Mouse (Mus musculus) heart, adult 2 months (tissue): Measurements from ENCODE around the gene Ten1. TPM values are rescaled to one million over a fixed set of nuclear protein-coding genes. Genes with fewer than 3 reads are reported as not detected.

Experiments
- DNase-seq, 2 experiments: peaks; one replicate each; pipeline ENCODE4 v3.0.0; 2021
- H3K27ac ChIP-seq: fragments of 200-600 bp; 2 replicates; pipeline ENCODE4 v1.8.1; 2022
- H3K27me3 ChIP-seq: fragments of 200-500 bp; 2 replicates; pipeline ENCODE4 v1.6.1; 2012; ENCODE audit warnings: mild to moderate bottlenecking, low read length, inconsistent platforms, mixed read lengths; ENCODE audit not compliant: control insufficient read depth, insufficient read depth
- H3K36me3 ChIP-seq: fragments of 200-500 bp; 2 replicates; pipeline ENCODE4 v1.6.1; 2012; ENCODE audit warnings: low read length, inconsistent platforms; ENCODE audit not compliant: control insufficient read depth, insufficient read depth
- H3K4me1 ChIP-seq: fragments of 200-500 bp; 2 replicates; pipeline ENCODE4 v1.6.1; 2011; ENCODE audit warnings: low read length; ENCODE audit not compliant: control insufficient read depth, insufficient read depth
- H3K4me3 ChIP-seq: fragments of 200-600 bp; 2 replicates; pipeline ENCODE4 v1.8.1; 2022
- H3K79me2 ChIP-seq: fragments of 200-500 bp; replicated peaks from 2 replicates; pipeline ENCODE4 v1.6.1; 2012; ENCODE audit warnings: mild to moderate bottlenecking, inconsistent platforms, low read length, moderate library complexity, mixed read lengths; ENCODE audit not compliant: control insufficient read depth, insufficient read depth
- H3K9ac ChIP-seq: fragments of 200-500 bp; 2 replicates; pipeline ENCODE4 v1.6.1; 2012; ENCODE audit warnings: low read depth, mild to moderate bottlenecking, control low read depth, inconsistent platforms, low read length, mixed read lengths
- CTCF ChIP-seq: fragments of 200-600 bp; IDR thresholded peaks from 2 replicates; pipeline ENCODE4 v1.8.1; 2022; ENCODE audit warnings: antibody characterized with exemption, mild to moderate bottlenecking, moderate library complexity
- EP300 ChIP-seq: fragments of 200-500 bp; IDR thresholded peaks from 2 replicates; pipeline ENCODE4 v1.6.1; 2011; ENCODE audit warnings: low read depth, low read length, control low read depth; ENCODE audit not compliant: insufficient read depth
- POLR2A ChIP-seq: fragments of 200-500 bp; IDR thresholded peaks from 2 replicates; pipeline ENCODE4 v1.6.1; 2011; ENCODE audit warnings: mild to moderate bottlenecking, low read depth, low read length, control low read depth; ENCODE audit not compliant: insufficient read depth
- WGBS: fragments of 180-500 bp; shearing (Covaris S2); methylation state at CpG from one replicate; pipeline ENCODE4 v1.1.7; 2018; 5-methylcytosine and 5-hydroxymethylcytosine counted together
- intact Hi-C: fragments of 180-260 bp; cut with DNase I; formaldehyde crosslinking; loops from one replicate; pipeline ENCODE4 v1.15.1; 2025
- polyA plus RNA-seq: library from polyadenylated mRNA; depleted of rRNA; stranded (reverse); fragments of >200 nt; gene quantifications from 2 replicates; pipeline ENCODE4 v1.2.3, GENCODE M21; 2012
- total RNA-seq, 2 experiments: library from RNA; stranded (reverse); gene quantifications; 2 replicates each; pipeline ENCODE4 v1.2.3; 2021

Gene Ten1
- total and polyA plus RNA-seq, 3 experiments: 9.1 to 12.8 (median 10.2) TPM

DNA sequence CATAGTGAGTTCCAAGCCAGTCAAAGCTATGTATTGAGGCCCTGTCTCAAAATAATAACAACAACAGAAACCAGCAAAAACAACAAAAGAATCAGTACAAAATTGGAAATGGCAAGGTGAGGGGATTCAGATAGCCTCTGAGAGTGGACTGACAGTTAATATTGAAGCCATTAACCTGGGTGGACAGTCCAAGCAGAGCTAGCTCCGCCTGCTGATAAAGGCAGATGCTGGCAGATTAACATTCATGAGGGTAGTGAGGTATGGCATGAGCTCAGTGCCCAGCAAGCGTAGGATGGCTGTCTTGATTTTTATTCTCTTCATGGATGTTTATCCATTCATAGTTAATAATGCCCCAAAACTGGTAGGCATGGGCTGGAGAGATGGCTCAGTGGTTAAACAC is 2.5 kb downstream of the Ten1 start:
- Histone ChIP-seq H3K27ac (no peak overlapping the region), H3K9ac (no peak overlapping the region), H3K36me3 (peaks cover 16% of the 10 kb centered on the region), H3K27me3 (no peaks in the 10 kb centered on the region), H3K79me2 (peaks cover 2% of the 10 kb centered on the region), H3K4me3 (no peak overlapping the region), H3K4me1 (peaks cover 3% of the 10 kb centered on the region; the same call in 1 of the 2 replicates)
- DNase-seq: no peak
- intact Hi-C loops: no loop called here
- 97% methylated on average over 2 of the region's 2 CpGs for WGBS
- TF ChIP-seq POLR2A (no peak), EP300 (no peak), CTCF (no peak)

DNA sequence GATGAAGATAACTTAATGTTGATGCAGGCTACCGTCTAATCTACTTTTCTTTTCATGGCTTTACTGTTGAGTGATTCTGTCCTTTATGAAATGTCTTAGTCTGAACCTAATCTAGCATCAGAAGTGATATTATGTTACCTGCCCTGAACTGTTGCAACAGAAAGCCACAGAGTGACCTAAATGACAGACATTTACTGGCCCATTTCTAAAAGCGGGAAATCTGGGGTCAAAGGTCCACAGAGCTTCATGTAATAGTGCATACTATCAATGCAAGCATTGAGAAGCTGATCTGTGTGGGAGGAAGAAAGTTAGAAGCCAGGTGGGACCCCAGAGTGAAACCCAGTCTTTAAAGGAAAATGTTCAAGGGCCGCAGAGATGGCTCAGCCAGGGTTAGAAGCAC is 4.5 kb downstream of the Ten1 start:
- WGBS: 87% methylated on average over 3 of the region's 3 CpGs
- DNase-seq: no peak
- H3K27ac ChIP-seq: no peak overlapping the region
- no peaks in the 10 kb centered on the region for H3K36me3 ChIP-seq
- no peaks in the 10 kb centered on the region for H3K27me3 ChIP-seq
- peaks cover 1% of the 10 kb centered on the region; the same call in 1 of the 2 replicates for H3K4me1 ChIP-seq
- no peaks in the 10 kb centered on the region for H3K79me2 ChIP-seq
- TF ChIP-seq CTCF (no peak), POLR2A (no peak), EP300 (no peak)
- intact Hi-C loops: no loop called here
- no peak overlapping the region for H3K9ac ChIP-seq
- no peak overlapping the region for H3K4me3 ChIP-seq

DNA sequence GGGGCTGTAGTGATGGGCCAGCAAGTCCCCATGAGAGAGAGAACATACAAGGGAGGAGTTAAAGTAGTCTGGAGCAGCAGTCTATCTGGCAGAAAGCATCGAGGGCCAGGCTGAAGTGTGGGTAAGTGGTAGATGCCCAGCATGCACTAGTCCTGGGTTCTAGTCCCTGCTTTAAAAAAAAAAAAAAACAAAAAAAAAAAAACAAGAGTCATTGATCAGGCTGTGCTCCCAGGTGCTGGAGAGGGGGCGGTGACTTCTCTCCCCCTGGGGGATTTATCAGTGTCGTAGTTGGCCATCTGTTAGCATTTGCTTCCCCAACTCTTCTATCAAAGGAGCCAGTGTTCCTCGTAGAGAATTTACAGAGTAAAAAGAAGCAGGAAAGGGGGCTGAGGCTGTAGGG is 8.0 kb downstream of the Ten1 start:
- Histone ChIP-seq H3K9ac (no peak overlapping the region), H3K4me3 (no peak overlapping the region), H3K79me2 (no peaks in the 10 kb centered on the region), H3K4me1 (no peaks in the 10 kb centered on the region), H3K27ac (no peak overlapping the region), H3K36me3 (no peaks in the 10 kb centered on the region), H3K27me3 (no peaks in the 10 kb centered on the region)
- TF ChIP-seq EP300 (no peak), POLR2A (no peak), CTCF (no peak)
- DNase-seq: no peak
- intact Hi-C loops: no loop called here
- WGBS: 80% methylated on average over 4 of the region's 4 CpGs

DNA sequence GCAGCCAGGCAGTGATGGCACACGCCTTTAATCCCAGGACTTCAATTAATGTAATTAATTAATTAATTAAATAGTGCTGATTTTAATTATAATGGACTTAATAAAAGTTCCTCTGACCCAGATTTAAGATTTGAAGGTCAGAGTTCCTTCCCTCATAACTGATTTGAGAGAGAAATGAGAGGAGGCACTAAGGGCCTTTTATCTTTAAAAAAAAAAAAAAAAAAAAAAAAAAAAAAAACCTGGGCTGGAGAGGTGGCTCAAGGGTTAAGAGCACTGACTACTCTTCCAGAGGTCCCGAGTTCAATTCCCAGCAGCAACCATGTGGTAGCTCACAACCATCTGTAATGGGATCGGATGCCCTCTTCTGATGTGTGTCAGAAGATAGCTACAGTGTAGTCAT is 10.0 kb downstream of the Ten1 start:
- 90% methylated on average over 3 of the region's 3 CpGs for WGBS
- no peak overlapping the region for H3K4me3 ChIP-seq
- no peaks in the 10 kb centered on the region for H3K36me3 ChIP-seq
- H3K4me1 ChIP-seq: no peaks in the 10 kb centered on the region
- no peak overlapping the region for H3K27ac ChIP-seq
- H3K9ac ChIP-seq: no peak overlapping the region
- H3K27me3 ChIP-seq: no peaks in the 10 kb centered on the region
- no peak for TF ChIP-seq EP300
- TF ChIP-seq POLR2A: no peak
- no peak for TF ChIP-seq CTCF
- intact Hi-C loops: no loop called here
- DNase-seq: no peak
- no peaks in the 10 kb centered on the region for H3K79me2 ChIP-seq

- Histone ChIP-seq H3K4me3 (no peak overlapping the region), H3K79me2 (no peaks in the 10 kb centered on the region), H3K27ac (no peak overlapping the region), H3K27me3 (no peaks in the 10 kb centered on the region), H3K36me3 (no peaks in the 10 kb centered on the region), H3K4me1 (no peaks in the 10 kb centered on the region), H3K9ac (no peak overlapping the region)
- intact Hi-C loops: no loop called here
- TF ChIP-seq POLR2A: no peak
- no peak for TF ChIP-seq EP300
- no peak for TF ChIP-seq CTCF
- DNase-seq: no peak
- 78% methylated on average over 8 of the region's 8 CpGs for WGBS
These were observed 10.6 kb downstream of the Ten1 start for GRCm38 (mm10) chr11:116209257-116209656.

DNA sequence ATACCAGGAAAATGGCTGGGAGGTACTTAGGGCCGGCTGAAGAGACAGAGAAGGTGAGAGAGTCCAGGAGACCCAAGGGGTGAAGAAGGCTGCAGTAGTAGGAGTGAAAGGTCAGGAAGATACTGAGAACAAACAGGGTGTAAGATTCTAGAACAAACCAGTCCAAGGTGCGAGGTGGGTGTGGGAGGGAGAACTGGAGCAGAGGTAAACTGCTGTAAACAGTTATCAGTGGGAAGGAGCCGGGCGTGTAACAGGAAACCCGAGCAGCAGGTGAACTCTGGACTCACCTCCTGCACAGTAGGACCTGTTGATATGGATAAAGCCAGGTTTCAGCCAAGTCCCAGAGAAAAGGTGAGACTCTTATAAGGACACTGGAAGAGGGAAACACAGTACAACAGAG is 12.0 kb downstream of the Ten1 start:
- no peak overlapping the region for H3K9ac ChIP-seq
- no peak for DNase-seq
- no peak overlapping the region for H3K4me3 ChIP-seq
- TF ChIP-seq CTCF (no peak), POLR2A (no peak), EP300 (no peak)
- H3K27ac ChIP-seq: no peak overlapping the region
- no peaks in the 10 kb centered on the region for H3K36me3 ChIP-seq
- no peaks in the 10 kb centered on the region for H3K79me2 ChIP-seq
- 71% methylated on average over 5 of the region's 5 CpGs for WGBS
- no peaks in the 10 kb centered on the region for H3K27me3 ChIP-seq
- intact Hi-C loops: no loop called here
- H3K4me1 ChIP-seq: no peaks in the 10 kb centered on the region
